Mouse (Mus musculus) kidney, adult 10 weeks (tissue): ENCODE data around the gene Prl2a1. TPM values are rescaled to one million over a fixed set of nuclear protein-coding genes. Genes with fewer than 3 reads are reported as not detected.

Source experiments
- polyA plus RNA-seq: library from polyadenylated mRNA; stranded (reverse); fragments of 350-450 nt; fragmentation: Illumina TruSeq; extraction: RNeasy Lipid Tissue Mini Kit (QIAGEN cat#74804); gene quantifications from one replicate; pipeline ENCODE4 v1.2.3, GENCODE M21; 2014; ENCODE audit warnings: low read depth, low replicate concordance

Gene Prl2a1
- polyA plus RNA-seq: not detected

DNA sequence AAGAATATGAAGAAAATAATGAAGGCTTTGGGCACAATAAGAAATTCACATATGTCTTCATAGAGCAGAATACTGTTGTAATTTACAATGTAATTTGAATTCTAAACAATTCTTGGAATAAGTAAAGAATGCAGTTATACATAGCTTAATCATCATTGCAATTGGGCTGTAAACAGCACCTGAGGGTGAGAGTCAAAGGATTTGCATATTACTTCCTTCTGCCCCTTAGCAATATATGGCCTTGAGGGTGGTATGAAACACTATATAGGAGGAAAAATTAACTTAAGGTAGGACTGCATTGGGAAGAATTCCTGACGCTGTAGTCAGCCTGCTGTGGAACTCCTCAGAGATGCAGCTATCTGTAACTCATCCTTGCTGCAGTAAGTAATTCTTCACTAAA, at the start of gene Prl2a1:
TSS of gene Prl2a1 (plus strand) at position 301 of the 400 bp plus-strand sequence.

DNA sequence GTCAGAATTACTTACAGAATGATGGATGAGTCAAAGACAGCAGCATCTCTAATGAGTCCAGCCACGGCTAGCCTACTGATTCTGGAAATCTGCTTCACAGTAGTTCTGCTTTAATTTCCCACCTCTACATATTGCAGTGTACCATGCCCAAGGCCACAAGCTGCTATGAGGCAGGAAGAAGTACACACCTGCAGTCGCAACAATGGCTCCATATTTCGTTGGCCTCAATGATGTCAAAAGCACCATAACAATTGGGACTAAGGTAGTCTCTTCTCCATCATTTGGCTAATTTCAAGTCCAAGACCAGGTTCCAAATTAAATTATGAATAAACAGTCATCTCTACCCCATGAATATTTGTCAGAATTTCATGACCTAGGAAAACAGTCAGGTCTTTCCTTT, 20.8 kb upstream of the Prl2a1 start, which contains the start of gene Prl7c1:
TSS of gene Prl7c1 (minus strand) at position 101 of the 400 bp plus-strand sequence.

DNA sequence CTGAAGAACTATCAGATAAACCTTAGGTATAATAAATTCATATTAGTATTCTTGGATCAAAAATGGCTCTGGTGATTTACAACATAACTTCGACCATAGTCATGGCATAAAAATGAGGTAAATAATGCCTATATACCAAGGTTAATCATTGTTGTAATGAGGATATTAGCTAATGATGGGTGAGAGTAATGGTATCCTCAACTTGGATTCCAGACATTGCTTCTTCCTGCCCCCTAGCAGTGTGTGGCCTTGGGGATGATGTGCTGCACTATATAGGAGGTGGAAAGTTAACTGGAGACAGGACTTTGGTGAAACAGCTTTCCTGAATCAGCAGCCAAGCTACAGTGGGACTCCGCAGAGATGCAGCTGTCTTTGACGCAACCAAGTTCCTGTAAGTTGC, 47.6 kb downstream of the Prl2a1 start, which contains the start of gene Prl2c1:
TSS of gene Prl2c1 (plus strand) at position 301 of the 400 bp plus-strand sequence.

Other genes starting within 250 kb of the Prl2a1 start
- gene Prl8a9, start 237.0 kb upstream of the Prl2a1 start, polyA plus RNA-seq: not detected
- gene Prl8a1, start 219.5 kb upstream of the Prl2a1 start, polyA plus RNA-seq: not detected
- not detected for gene Prl7b1, start 191.1 kb upstream of the Prl2a1 start, polyA plus RNA-seq
- not detected for gene Prl7a1, start 159.2 kb upstream of the Prl2a1 start, polyA plus RNA-seq
- gene Prl7a2, start 133.6 kb upstream of the Prl2a1 start, polyA plus RNA-seq: not detected
- gene Prl7d1, start 84.9 kb upstream of the Prl2a1 start, polyA plus RNA-seq: not detected
- not detected for gene Prl7c1, start 20.9 kb upstream of the Prl2a1 start, polyA plus RNA-seq
- not detected for gene Prl2c1, start 47.7 kb downstream of the Prl2a1 start, polyA plus RNA-seq
- gene Prl4a1, start 214.6 kb downstream of the Prl2a1 start, polyA plus RNA-seq: not detected